ENCODE assay signal across 21 mouse cellular contexts in the genomic region with DNA sequence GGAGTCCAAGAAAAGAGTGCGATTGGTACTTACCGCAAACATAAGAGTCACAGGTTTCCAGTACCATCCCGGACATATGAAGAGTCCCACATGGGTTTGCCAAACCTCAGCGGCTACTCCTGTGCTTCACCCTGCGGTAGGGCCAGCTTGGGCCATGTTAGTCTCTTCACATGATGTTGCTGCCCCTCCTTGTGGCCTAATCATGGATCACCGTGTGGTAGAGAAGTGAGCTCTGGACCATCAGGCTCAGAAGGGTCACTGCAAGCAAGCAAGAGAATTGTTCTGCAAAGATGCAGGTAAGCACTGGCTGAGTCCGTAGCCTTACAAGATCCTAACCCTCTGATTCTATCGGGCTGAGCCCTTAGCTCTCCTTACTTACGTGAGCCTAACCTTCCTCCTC. TPM values are rescaled to one million over a fixed set of nuclear protein-coding genes. Genes with fewer than 3 reads are reported as not detected.
DNase-seq lines count a peak whose midpoint lies in the region; ATAC-seq and TF ChIP-seq lines count a peak whose summit lies in the region.
"Had no signal": no experiment of that assay in that cellular context is flagged by ENCODE, and none has a peak within 500 bp of the region (broad histone marks: within the 10 kb centered on the region; RNA-seq: fewer than 3 reads in every experiment).

No protein-coding gene starts in this region.

- peak; percentile 51 for TF ChIP-seq CTCF in cerebellum, adult 2 months (IDR thresholded peaks at IDR 0.05; ENCODE audit: borderline replicate concordance, insufficient read depth, low read depth, low read length)
- TF ChIP-seq CTCF in lung, embryonic 14.5 days (IDR thresholded peaks at IDR 0.05; ENCODE audit: low read depth), result peak; percentile 48

- H3K9me3 ChIP-seq in heart, embryonic 12.5 days (replicated peaks), result no peaks in the 10 kb centered on the region
- no peaks in the 10 kb centered on the region for H3K9me3 ChIP-seq in lung, embryonic 14.5 days (ENCODE audit: low read depth, low read length)
- H3K9me3 ChIP-seq: embryonic facial prominence, embryonic 13.5 days; megakaryocyte, embryonic 14.5 days; neural tube, embryonic 12.5 days had no signal

- peak overlapping the region; percentile 40 for H3K4me3 ChIP-seq in cerebellum, adult 2 months (replicated peaks; ENCODE audit: insufficient read depth, low read depth, low read length)
- no peak overlapping the region for H3K4me3 ChIP-seq in heart, embryonic 12.5 days
- H3K4me3 ChIP-seq in lung, embryonic 14.5 days (ENCODE audit: low read depth, low read length), result no peak overlapping the region
- H3K4me3 ChIP-seq in myocyte, result no peak overlapping the region
- H3K4me3 ChIP-seq: embryonic facial prominence, embryonic 13.5 days; gastrocnemius, adult 2 months; megakaryocyte, embryonic 14.5 days; neural tube, embryonic 12.5 days had no signal

- ATAC-seq in heart, embryonic 12.5 days (ENCODE audit: insufficient number of reproducible peaks, low FRiP score), result no peak
- no peak for ATAC-seq in lung, embryonic 14.5 days (ENCODE audit: insufficient read depth)

- no peak overlapping the region for H3ac ChIP-seq in myocyte (ENCODE audit: control insufficient read depth, insufficient read length)

- H3K4me2 ChIP-seq in heart, embryonic 12.5 days, result no peak overlapping the region
- H3K4me2 ChIP-seq in lung, embryonic 14.5 days, result no peak overlapping the region
- H3K4me2 ChIP-seq in myocyte (ENCODE audit: low read depth), result peak overlapping the region; percentile 13
- H3K4me2 ChIP-seq: embryonic facial prominence, embryonic 13.5 days; neural tube, embryonic 12.5 days had no signal

- TF ChIP-seq POLR2A in cerebellum, adult 2 months (IDR thresholded peaks at IDR 0.05; ENCODE audit: borderline replicate concordance, insufficient read depth, low read length), result no peak
- TF ChIP-seq POLR2A in myocyte (IDR thresholded peaks at IDR 0.05; ENCODE audit: insufficient read length, low read depth), result no peak

- peaks cover 46% of the 10 kb centered on the region for H3K4me1 ChIP-seq in cerebellum, adult 2 months (ENCODE audit: control insufficient read depth, insufficient read depth, low read length)
- peaks cover 3% of the 10 kb centered on the region; the same call in 1 of the 2 replicates for H3K4me1 ChIP-seq in heart, embryonic 12.5 days (replicated peaks)
- H3K4me1 ChIP-seq in lung, embryonic 14.5 days (ENCODE audit: insufficient read depth), result no peaks in the 10 kb centered on the region
- H3K4me1 ChIP-seq: megakaryocyte, embryonic 14.5 days; neural tube, embryonic 12.5 days had no signal

- WGBS in cerebellum, adult 2 months, result 23% methylated on average over 9 of the region's 9 CpGs
- WGBS in heart, embryonic 12.5 days, result 65% methylated on average over 9 of the region's 9 CpGs
- WGBS in lung, embryonic 14.5 days, result 46% methylated on average over 9 of the region's 9 CpGs

- intact Hi-C loops in heart, postnatal 10 days (cut with DNase I), result loop anchor here (10.0 kb wide), 2 partner anchors 280 to 560 kb away; no protein-coding TSS in a partner anchor

- H3K36me3 ChIP-seq in heart, embryonic 12.5 days, result no peaks in the 10 kb centered on the region
- no peaks in the 10 kb centered on the region for H3K36me3 ChIP-seq in lung, embryonic 14.5 days (ENCODE audit: insufficient read depth)
- H3K36me3 ChIP-seq in myocyte (ENCODE audit: control insufficient read depth, insufficient read depth), result no peaks in the 10 kb centered on the region
- H3K36me3 ChIP-seq: embryonic facial prominence, embryonic 13.5 days; neural tube, embryonic 12.5 days had no signal

- no peaks in the 10 kb centered on the region for H3K79me2 ChIP-seq in myocyte (ENCODE audit: control insufficient read depth, insufficient read depth)

- H3K27ac ChIP-seq in cerebellum, adult 2 months (ENCODE audit: insufficient read depth, low read length), result peak overlapping the region; percentile 46
- H3K27ac ChIP-seq in heart, embryonic 12.5 days (ENCODE audit: poor library complexity, severe bottlenecking), result no peak overlapping the region
- H3K27ac ChIP-seq in lung, embryonic 14.5 days (ENCODE audit: low read depth), result no peak overlapping the region
- H3K27ac ChIP-seq: embryonic facial prominence, embryonic 13.5 days; gastrocnemius, adult 2 months; neural tube, embryonic 12.5 days had no signal

- H3K27me3 ChIP-seq in cerebellum, adult 2 months (ENCODE audit: control insufficient read depth, insufficient read depth, low read length), result no peaks in the 10 kb centered on the region; the same call in 1 of the 2 replicates
- H3K27me3 ChIP-seq in heart, embryonic 12.5 days (replicated peaks), result no peaks in the 10 kb centered on the region
- H3K27me3 ChIP-seq in lung, embryonic 14.5 days (ENCODE audit: insufficient read depth, low read length), result no peaks in the 10 kb centered on the region
- H3K27me3 ChIP-seq in myocyte (ENCODE audit: control insufficient read depth, insufficient read depth, insufficient read length), result no peaks in the 10 kb centered on the region
- H3K27me3 ChIP-seq: embryonic facial prominence, embryonic 13.5 days; neural tube, embryonic 12.5 days had no signal

- no peak overlapping the region for H3K9ac ChIP-seq in heart, embryonic 12.5 days
- H3K9ac ChIP-seq in lung, embryonic 14.5 days, result no peak overlapping the region
- H3K9ac ChIP-seq: embryonic facial prominence, embryonic 13.5 days; neural tube, embryonic 12.5 days had no signal

- DNase-seq in cerebellum, adult 2 months, result peak in 1 of 2 experiments; percentile 38
- DNase-seq in cerebellum, postnatal 14 days, result no peak
- DNase-seq in heart, postnatal 10 days, result peak; percentile 7 to 11
- no peak for DNase-seq in lung, embryonic 14.5 days
- DNase-seq in lung, postnatal 14 days, result no peak
- no peak for DNase-seq in yolk sac, embryonic 10.5 days (ENCODE audit: low spot score)
- DNase-seq: adrenal gland, postnatal 10 days; cerebellum, postnatal 10 days; gastrocnemius, adult 2 months; heart, postnatal 36 days; layer of hippocampus, postnatal 36 days; liver; right cerebral cortex, postnatal 25 days; thymus, postnatal 36 days had no signal

TF ChIP-seq in myocyte, 11 proteins besides CTCF, POLR2A, EP300 and RAD21:
- TF ChIP-seq USF1 (IDR thresholded peaks at IDR 0.05; ENCODE audit: low read depth), result no peak
- no peak for TF ChIP-seq REST (IDR thresholded peaks at IDR 0.05; ENCODE audit: insufficient read depth, insufficient read length)
- no peak for TF ChIP-seq MAX (IDR thresholded peaks at IDR 0.05; ENCODE audit: low read depth)
- TF ChIP-seq TCF12 (IDR thresholded peaks at IDR 0.05; ENCODE audit: insufficient read depth, poor library complexity, severe bottlenecking), result no peak
- TF ChIP-seq MYOD1 (IDR thresholded peaks at IDR 0.05; ENCODE audit: control insufficient read depth in 1 of 3, insufficient read length in 2 of 3, low read depth in 2 of 3), result no peak
- no peak for TF ChIP-seq E2F4 (IDR thresholded peaks at IDR 0.05; ENCODE audit: insufficient read depth)
- TF ChIP-seq SRF (IDR thresholded peaks at IDR 0.05; ENCODE audit: control insufficient read depth, insufficient read length, low read depth), result no peak
- TF ChIP-seq TCF3 (IDR thresholded peaks at IDR 0.05; ENCODE audit: insufficient read length, low read depth), result no peak
- TF ChIP-seq POLR2AphosphoS2 (IDR thresholded peaks at IDR 0.05; ENCODE audit: insufficient read length, low read depth), result no peak
- TF ChIP-seq CEBPB (IDR thresholded peaks at IDR 0.05; ENCODE audit: insufficient read depth, poor library complexity, severe bottlenecking), result no peak
- TF ChIP-seq MYOG (IDR thresholded peaks at IDR 0.05; ENCODE audit: control insufficient read depth in 1 of 3, insufficient read depth in 1 of 3, insufficient read length in 2 of 3, low read depth in 2 of 3), result no peak
TF ChIP-seq in myocyte: peak in this region for 0.

RNA-seq across cellular contexts. Expression of a gene that starts 22.5 kb away (rescaled TPM):
- polyA plus RNA-seq in cerebellum, adult 2 months (2012; rRNA removed), result 886 and 1,066 TPM in 2 replicates
- under 1 TPM; 0.15 to 0.19 TPM for total RNA-seq in heart, postnatal 10 days (2021)
- polyA plus RNA-seq in heart, embryonic 12.5 days (2016; fragmentation: Nextera tagmentation; extraction: Ambion mirVana), result 0.17 and 0.27 TPM in 2 replicates
- polyA plus RNA-seq in lung, embryonic 14.5 days (2014; fragmentation: Nextera tagmentation; extraction: Ambion mirVana), result not detected in 2 replicates
- 0.01 TPM for polyA plus RNA-seq in myocyte (2012; fragmentation: generic; extraction: Trizol)
- total RNA-seq: gastrocnemius, adult 2 months; granulocyte monocyte progenitor cell, adult 5-6 weeks had no signal
- polyA plus RNA-seq: lung, embryonic 16.5 days had no signal

Comparison
In these comparisons a context has a peak if more than half of its experiments do, and no peak if none do; other contexts are left out.
1. DNase-seq: peak in heart, postnatal 10 days (2 of 2); none in cerebellum, postnatal 14 days (0 of 2), lung, embryonic 14.5 days (single experiment), lung, postnatal 14 days (single experiment) and yolk sac, embryonic 10.5 days (single experiment).
2. RNA of a gene that starts 22.5 kb away (polyA plus RNA-seq): 886 to 1,066 TPM in cerebellum, adult 2 months; 0.17 to 0.27 TPM in heart, embryonic 12.5 days, 0.01 TPM in myocyte (single experiment) and not detected in lung, embryonic 14.5 days; every median in the first group is over 100 times any median in the second.